Mouse (Mus musculus) cerebellum, postnatal 10 days (tissue): Measurements from ENCODE around the gene Asb8.

Experiments used
- DNase-seq, 2 experiments: peaks; one replicate each; pipeline ENCODE4 v3.0.0; 2021; ENCODE audit warnings: mixed read lengths in 2 of 2

The Asb8 gene

DNA sequence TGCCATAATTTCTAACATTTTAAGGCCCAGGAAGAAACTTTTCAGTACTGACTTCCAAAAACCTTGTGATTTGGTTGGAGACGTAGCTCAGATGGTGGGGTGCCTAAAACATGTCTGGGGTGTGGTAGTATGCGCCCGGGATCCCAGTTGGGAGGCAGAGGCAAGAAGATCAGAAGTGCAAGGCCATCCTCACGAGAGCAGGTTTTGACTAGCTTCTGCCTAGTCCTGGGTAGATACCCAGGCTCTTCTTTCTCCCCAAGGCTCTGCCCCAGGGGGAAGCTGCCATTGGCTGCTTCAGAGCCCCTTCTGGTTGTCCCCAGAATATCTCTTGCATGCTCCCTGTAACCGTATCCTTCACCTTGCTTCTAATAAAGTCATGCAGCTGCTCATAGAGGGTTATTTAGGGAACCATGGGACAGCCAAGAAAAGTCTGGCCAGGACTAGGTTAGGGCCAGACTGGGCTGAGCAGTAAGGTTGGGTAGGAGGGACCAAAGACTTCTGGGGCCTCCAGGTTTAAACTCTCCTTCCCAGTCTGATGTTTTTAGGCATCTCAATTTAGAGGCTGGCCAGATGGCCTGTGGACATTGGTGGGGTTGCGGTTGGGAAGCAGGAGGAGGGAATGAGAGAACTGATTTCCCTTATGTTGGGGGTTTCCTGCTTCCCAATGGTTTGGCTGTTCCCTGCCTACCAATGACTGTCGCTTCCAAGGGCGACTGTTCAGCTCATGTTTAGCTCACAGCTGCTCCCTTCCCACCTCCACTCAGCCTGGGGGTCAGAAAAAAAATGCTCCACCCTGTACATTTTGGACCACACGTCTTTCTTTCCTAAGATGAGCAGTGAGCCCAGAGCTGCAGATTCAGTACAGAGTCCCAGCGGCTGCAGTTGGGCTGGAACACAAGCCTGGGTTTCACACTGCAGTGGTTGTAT, 50.3 kb downstream of the Asb8 start:
- no peak for DNase-seq

DNA sequence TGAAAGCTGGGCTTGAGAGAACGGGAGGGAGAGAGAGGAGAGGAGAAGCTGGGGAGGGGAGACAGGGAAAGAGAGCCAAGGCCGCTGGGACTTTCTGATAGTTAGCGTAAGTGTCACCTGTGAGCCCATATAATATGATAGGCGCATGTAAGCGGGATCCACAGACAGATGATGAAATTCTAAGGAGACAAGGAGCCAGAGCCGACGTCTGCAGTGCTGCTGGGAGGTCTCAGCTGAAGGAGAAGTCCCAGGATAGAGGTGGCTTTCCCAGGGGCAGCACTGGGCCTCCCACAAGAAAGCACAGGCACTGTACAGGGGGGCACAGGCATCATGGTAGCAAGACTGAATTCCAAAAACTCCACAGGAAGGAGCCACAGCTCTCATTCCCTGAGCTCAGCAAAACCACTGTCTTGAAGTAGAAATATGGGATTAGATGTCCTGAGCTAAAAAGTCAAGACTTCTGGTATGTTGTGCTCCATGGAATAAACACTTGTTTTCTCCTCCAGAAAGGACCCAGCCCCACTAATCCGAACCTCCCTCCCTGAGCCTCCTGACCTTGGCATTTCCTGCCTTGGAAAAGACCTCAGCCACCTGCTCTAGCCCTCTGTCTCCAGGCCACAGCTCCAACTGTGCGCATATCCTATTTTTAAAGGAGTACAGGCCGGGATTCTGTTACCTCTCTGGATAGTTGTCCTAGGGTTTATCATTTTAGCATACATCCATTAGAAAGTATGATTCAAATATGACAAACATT, 51.1 kb downstream of the Asb8 start:
- DNase-seq = peak in 1 of 2 experiments; percentile 18

DNA sequence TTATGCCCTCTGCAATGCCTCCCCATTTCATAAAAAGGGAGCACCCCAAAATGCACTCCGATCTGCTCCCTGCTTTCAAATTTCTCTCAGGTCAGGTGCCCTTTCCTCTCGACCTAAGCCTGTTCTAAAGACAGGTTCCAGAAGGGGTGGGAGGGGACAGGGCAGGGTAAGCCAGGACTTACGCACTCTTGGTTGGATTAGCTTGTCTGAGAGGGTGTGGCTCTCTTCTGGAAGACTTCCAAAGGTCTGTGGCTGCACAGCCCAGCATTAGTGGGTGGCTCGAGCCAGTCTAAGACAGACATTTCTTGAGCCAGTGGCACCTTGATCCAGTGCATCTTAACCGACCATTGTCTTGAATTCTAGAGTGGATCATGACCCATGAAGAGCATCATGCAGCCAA, 53.6 kb downstream of the Asb8 start:
- no peak for DNase-seq

DNA sequence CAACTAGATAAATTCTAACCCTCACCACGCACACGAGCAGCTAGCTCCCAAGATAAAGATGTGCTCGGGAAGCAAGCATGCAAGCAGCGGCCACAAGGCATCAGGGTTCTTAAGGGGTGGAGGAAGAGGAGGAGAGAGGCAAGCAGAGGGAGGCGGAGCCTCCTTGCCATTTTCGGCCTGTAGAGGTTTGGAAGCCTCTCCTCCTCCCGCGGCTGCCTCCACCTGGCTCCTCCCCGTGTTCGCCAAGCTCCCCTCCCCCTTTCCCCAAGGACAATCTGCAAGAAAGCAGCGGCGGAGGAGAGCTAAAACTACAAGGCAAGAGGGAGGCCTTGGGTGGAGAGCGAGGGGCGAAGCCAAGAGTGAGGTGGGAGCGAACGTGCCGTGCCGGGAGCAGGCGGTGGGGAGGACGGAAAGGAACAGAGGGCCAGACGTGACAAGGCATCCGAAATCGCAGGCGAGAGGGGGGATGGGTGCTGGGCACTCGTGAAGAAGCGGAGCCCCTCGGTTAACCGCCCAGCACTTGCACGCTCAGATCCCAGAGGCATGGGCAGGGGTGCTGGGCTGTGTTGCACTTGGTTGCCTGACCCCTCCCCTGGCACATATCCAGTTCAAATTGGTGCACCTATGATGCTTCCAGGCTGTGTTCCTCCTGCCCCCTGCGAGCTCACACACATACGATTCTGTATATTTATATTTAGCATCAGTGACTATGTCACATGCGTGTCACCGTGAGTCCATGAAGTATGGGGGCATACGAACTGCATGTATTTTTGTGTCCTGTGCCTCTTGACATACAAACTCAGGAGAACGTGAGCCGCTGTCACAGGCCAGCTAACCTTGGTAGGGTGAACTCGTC, 56.9 kb downstream of the Asb8 start:
- DNase-seq = peak; percentile 91 to 94

DNA sequence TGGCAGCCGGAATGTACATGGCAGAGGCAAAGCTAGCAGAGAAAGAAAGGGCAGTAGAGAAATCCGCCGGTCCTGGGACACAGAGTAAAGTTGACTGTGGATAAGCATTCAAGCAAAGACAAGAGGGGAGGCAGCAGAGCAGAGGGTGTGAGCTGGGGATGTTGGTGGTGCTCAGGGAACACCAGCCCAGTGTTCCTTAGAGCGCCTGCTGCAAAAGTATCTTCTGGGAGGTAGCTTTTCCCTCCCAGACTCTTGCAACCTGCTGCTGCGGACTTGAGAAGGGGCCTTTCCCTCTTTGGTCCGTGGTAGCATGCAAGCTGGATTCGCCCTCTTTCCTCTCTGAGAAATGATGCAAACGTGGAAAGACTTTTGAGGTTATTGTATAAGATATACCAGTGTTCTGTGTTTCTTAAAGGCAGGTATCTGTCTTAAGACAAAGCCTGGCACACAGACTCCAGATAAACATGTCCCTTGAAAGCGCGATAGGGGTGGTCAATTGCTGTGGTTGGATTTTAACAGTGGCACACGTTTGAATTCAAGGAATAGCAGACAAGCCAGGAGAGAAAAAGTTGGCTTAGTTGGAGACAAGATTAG, 57.6 kb downstream of the Asb8 start:
- DNase-seq = no peak

DNA sequence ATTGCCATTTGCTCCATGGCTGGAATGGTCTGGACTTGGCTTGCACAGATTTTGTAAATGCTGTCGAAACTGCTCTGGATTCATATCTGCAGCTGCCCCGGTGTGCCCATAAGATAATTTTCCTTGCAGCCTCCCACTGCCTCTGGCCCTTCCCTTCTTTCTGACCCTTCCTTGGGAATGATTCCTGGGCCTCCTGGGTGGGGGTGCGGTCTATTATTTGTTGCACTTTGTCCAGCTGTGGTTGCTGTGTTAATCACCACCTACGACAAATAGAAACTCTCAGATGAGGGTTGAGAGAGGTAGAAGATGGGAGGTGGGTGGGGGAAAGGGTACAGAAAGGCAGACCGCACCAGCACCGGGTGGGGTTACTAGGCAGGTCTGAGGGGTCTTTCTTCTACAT, 58.2 kb downstream of the Asb8 start:
- no peak for DNase-seq

DNA sequence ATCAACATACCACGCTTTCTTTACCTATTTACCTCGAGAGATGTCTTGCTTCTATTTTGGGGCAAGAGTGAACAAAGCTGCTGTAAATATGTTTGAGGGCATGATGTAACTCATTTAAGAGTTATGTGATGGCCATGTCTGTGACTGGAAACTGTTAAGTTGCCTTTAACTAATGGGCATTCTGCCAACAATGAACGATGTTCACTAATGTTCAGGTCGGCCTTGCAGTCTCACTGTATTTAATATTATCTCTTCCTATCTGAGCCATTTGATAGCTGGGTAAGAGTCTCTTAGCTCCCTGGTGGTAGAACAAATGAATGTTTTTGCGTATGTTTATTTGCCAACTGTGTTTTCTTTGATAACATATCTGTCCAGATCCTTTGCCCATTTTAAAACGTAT, 58.9 kb downstream of the Asb8 start:
- no peak for DNase-seq

DNA sequence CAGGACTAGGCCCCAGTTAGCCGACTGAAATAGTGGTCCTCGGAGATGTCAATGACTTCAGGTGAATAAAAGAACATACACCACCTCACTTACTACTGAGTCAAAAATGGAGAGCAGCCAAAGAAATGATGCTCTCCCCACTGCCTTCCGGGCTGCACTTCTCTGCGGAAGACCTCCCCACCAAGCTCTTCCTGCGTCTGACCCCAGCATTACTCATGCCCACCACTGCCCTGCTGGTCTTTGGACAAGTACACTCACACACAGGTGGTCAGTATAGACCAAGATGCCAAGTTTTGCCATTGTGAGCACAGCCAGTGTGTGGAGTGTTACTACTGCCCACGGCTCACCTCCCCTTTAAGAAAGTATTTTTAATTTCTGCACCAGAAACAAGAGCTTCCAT, 63.0 kb downstream of the Asb8 start:
- DNase-seq = no peak

DNA sequence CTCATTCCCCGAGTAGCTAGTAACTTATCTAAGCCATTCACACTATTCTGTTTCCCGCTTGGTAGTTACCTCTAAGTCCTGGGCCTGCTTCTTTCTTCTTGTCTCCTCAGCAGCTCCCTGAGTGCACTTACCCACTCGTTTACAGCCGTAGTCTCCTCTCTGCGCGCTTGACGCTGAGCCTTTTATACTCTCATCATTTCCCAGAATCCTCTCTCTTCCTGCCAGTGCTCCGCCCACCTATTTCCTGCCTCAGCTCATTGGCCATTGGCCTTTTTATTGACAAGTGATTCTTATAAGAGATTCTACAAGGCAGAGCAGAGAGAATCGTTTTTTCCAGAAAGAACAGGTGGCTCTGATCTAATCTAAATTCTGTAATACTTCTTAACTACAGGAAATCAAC, 66.9 kb downstream of the Asb8 start:
- no peak for DNase-seq

DNA sequence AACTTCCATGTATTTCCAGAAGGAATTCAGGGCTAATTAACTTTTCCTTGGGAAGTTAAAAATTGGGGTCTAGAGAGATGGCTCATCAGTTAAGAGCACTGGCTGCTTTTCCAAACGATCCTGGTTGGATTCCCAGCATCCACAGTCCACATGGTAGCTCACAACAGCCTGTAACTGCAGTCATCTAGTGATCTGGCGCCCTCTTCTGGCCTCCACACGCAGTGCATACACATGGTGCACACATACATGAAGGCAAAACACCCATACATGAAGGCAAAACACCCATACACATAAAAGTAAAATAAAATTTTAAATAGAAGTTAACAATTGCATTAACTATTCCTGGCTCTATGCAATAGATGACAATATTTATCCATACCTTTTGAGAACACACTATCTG, 68.5 kb downstream of the Asb8 start:
- DNase-seq = no peak

DNA sequence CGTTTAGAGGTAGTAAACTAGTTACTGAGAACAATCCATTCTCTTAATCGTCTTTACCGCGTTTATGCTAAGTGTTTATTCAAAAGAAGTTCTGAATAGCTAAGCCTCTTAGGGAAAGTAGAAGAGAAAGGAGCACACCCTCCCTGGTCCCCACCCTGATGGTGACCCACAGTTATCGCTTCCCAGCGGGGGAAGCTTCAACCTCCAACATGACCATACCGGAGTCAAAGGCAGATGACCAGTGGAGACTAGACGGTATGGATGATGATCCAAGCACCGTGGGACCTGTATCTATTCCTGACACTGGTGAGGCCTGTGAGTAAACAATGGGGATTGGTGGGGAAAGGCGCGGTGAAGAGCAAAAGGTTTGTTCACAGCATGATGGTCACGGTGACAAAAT, 70.5 kb downstream of the Asb8 start:
- DNase-seq = no peak

DNA sequence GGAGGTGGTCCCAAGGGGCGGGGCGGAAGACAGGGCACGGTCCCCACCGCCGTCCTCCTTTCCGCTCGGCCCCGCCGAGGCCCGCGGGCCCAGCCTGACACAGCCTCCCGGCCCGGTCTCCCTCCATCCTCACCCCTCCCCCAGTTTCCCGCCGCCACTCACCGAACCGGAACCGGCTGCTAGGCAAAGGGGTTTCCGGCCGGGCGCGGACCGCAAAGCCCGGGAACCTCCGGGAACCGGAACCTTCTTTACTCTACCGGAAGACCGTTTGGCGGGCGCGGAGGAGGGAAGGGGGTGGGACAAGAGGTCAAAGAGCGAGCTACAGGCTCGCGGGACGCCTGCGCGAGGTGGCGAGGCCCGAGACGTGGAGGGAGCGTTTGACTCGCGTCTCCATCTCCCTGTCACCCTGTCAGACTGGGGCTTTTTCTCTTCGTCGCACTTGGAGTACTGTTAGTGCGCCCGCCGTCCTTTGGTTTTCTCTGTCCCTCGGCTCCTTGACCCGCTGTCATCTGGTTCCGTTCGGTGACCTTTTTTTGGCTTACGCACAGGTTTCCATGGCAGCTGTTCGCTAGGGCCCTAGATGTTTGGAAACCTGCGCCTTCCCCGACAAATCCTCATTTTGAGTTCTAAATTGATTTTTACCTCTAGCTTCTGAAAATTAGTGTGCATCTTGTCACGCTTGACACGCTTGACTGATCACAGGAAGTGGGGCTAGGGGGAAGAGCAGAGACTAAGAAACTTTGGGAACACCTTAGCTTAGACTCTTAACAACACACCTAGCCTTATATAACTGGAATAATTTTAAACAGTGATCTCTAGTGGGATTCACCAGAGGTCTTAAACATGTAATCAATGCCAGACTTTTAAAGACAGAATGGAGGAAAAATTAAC, 72.1 kb downstream of the Asb8 start, which contains the start of gene Senp1:
TSS of gene Senp1 (minus strand) at position 624 of the 891 bp plus-strand sequence.
- DNase-seq = peak; percentile 94

DNA sequence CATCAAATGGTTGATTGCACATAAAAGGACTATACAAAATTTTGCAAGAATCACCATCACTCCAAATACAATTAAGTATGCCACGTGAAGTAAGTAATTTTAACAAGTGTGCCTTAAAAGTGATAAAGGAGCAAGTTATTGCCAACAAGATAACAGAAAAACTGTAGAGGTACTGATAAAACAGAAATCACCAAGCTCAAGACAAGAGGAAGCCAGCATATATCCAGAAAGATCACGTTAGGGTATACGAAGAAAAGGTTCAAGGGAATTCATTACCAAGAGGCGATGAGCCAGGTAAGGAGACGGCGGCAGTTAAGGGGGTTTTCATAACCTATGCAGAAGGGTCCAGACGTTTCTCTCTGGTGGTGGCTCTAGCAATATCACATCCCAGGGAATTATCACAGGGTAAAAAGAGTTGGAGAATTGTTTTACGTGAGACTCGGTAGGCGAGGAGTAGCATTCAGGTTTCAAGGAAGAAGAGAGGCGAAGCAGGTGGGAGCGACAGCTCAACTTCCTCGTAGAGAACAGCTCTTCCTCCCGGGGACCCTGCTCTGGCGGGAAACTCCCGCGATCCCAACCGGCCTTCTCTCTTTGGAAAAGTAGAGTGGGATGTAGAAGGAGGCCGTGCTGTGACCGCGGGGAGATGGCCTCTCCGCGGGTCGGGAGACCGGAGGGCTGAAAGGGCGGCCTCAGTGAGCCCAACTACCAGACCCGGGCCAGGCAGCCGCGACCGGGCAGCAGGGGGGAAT, 72.9 kb downstream of the Asb8 start, which contains the start of gene Pfkm:
TSS of gene Pfkm (plus strand) at position 218 of the 749 bp plus-strand sequence.
- DNase-seq = no peak

DNA sequence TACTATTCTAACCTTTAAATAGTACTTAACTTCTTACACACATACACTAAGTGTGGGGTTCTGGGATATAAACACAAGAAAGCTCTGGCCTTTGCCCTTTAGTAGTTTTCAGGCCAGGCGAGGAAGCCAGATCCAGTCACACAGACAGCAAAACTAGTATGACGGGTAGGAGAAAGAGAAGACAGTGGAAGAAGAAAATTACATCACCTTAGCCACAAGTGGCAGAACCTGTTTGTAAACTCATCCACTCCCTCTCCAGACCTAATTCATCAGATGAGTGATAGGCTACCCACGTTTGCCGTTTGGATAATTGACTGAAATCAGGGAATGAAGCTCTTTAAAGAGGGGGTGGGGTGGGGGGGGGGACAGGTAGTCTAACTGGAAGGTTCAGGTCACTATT, 73.6 kb downstream of the Asb8 start:
- DNase-seq = no peak

DNA sequence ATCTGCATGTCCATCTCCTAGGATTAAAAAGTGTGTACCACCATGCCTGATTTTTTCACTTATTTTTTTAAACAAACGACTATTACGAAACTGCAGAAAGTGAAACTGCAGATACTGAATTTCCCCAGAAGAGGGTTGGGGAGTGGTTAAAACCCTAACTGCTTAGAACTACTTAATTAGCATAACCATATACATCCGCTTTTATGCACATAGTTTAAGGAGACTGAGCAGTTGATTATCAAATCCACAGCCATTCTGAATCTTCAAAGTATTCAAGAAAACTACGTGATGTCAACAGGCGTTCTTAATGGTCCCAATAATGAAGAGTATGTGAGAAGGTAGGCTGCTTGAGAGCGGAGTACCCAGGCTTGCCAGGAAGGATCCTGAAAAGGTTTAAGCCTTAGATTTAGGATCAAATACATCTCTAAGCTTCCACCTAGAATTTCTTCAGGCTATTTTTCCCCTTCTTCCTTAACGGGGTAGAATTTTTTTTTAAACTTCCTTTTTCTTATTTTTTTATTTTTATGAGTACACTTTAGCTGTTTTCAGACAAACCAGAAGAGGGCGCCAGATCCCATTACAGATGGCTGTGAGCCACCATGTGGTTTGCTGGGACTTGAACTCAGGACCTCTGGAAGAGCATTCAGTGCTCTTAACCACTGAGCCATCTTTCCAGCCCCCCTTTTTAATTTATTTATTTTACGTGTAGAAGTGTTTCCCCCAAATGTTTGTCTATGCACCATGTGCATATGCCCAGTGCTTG, 75.8 kb downstream of the Asb8 start:
- peak; percentile 59 to 69 for DNase-seq

DNA sequence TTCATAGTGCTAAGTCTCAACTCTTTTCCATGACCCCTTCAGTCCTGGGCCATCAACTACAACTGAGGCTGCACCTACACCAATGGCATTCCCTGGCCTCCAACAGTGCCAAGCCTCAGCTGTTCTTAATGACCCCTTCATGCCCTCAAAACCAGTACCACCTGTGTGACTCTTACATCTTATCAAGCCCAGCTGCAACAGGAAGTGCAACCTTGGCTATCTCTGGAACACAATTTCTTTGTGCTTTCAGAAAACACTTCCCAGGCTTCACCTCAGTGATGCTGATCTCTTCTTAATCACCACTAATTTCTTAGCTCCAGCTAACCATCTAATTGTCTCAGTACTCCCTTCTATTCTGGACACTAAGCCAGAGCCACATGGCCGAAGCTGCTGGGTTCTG, 76.5 kb downstream of the Asb8 start:
- DNase-seq = no peak
